Mouse (Mus musculus) lung, postnatal 0 days (tissue): ENCODE results near the gene Abhd17b. TPM values are rescaled to one million over a fixed set of nuclear protein-coding genes. Genes with fewer than 3 reads are reported as not detected.
A peak's percentile ranks its signal among the peaks of the same experiment; 100 is the strongest.
"Not testable (repeated sequence)": the region's sequence is repeated elsewhere in the genome, so short reads cannot be mapped to it uniquely, and the experiment has no call there.

ENCODE experiments used
- ATAC-seq: fragments of 200-750 bp; cut with Nextera tagmentation; 2 replicates; pipeline ENCODE4 v1.8.0; 2017; ENCODE audit warnings: moderate library complexity
- DNase-seq: peaks from one replicate; pipeline ENCODE4 v3.0.0-alpha.2; 2016; ENCODE audit warnings: low spot score
- H3K27ac ChIP-seq: fragments of 300-500 bp; sonication (generic); 2 replicates; pipeline ENCODE4 v1.5.1; 2014; ENCODE audit warnings: antibody characterized with exemption, mild to moderate bottlenecking, low read length, mixed read lengths
- H3K27me3 ChIP-seq: fragments of 300-500 bp; sonication (generic); replicated peaks from 2 replicates; pipeline ENCODE4 v1.6.1; 2014; ENCODE audit warnings: low read length, mixed read lengths; ENCODE audit not compliant: insufficient read depth
- H3K36me3 ChIP-seq: fragments of 300-500 bp; sonication (generic); 2 replicates; pipeline ENCODE4 v1.6.1; 2014; ENCODE audit warnings: low read length, mixed read lengths; ENCODE audit not compliant: insufficient read depth
- H3K4me1 ChIP-seq: fragments of 300-500 bp; sonication (generic); 2 replicates; pipeline ENCODE4 v1.6.1; 2014; ENCODE audit warnings: antibody characterized with exemption, low read depth, low read length, mixed read lengths; ENCODE audit not compliant: insufficient read depth
- H3K4me2 ChIP-seq: fragments of 300-500 bp; sonication (generic); replicated peaks from 2 replicates; pipeline ENCODE4 v1.6.1; 2014; ENCODE audit warnings: low read depth, mild to moderate bottlenecking, low read length, moderate library complexity, mixed read lengths
- H3K4me3 ChIP-seq: fragments of 300-500 bp; sonication (generic); 2 replicates; pipeline ENCODE4 v1.5.1; 2014; ENCODE audit warnings: low read depth, low read length
- H3K9ac ChIP-seq: fragments of 300-500 bp; sonication (generic); replicated peaks from 2 replicates; pipeline ENCODE4 v1.6.1; 2014; ENCODE audit warnings: low read depth, mild to moderate bottlenecking
- H3K9me3 ChIP-seq: fragments of 300-500 bp; sonication (generic); 2 replicates; pipeline ENCODE4 v1.6.1; 2016; ENCODE audit warnings: low read length, mixed read lengths
- CTCF ChIP-seq: IDR thresholded peaks from 2 replicates; pipeline ENCODE4 v1.5.1; 2016; ENCODE audit warnings: antibody characterized with exemption, mild to moderate bottlenecking
- EP300 ChIP-seq: IDR thresholded peaks from 2 replicates; pipeline ENCODE4 v1.6.1; 2016; ENCODE audit warnings: antibody characterized with exemption, mild to moderate bottlenecking, control low read depth
- WGBS: fragments of 180-500 bp; shearing (Covaris S2); extraction: QIAGEN DNeasy Blood & Tissue Kit; methylation state at CpG from one replicate; pipeline ENCODE4 v1.1.7; 2014; 5-methylcytosine and 5-hydroxymethylcytosine counted together
- polyA plus RNA-seq: library from polyadenylated mRNA; unstranded; fragments of >200 nt; fragmentation: Nextera tagmentation; extraction: Ambion mirVana; gene quantifications from 2 replicates; pipeline ENCODE4 v1.2.1, GENCODE M21; 2015

Gene Abhd17b
- polyA plus RNA-seq, 1 experiment from 2014 or later = 49.8 TPM

- WGBS = 59% methylated on average over 10 of the region's 10 CpGs
- ATAC-seq (peak; percentile 40; the same call in 1 of the 2 replicates), DNase-seq (peak; percentile 14)
- no peaks in the 10 kb centered on the region for H3K4me1 ChIP-seq
- no peak overlapping the region for H3K9ac ChIP-seq
- H3K4me2 ChIP-seq = no peak overlapping the region
- H3K36me3 ChIP-seq = no peaks in the 10 kb centered on the region
- H3K27me3 ChIP-seq = no peaks in the 10 kb centered on the region
- H3K4me3 ChIP-seq = no peak overlapping the region
- H3K9me3 ChIP-seq = no peaks in the 10 kb centered on the region
- no peak overlapping the region for H3K27ac ChIP-seq
- TF ChIP-seq CTCF (no peak), EP300 (no peak)
Observed at GRCm38 (mm10) chr19:21714278-21714883, 61.4 kb downstream of the Abhd17b start.

- Histone ChIP-seq H3K9me3 (no peaks in the 10 kb centered on the region), H3K27me3 (no peaks in the 10 kb centered on the region), H3K9ac (no peak overlapping the region), H3K27ac (no peak overlapping the region), H3K4me2 (no peak overlapping the region), H3K4me1 (no peaks in the 10 kb centered on the region), H3K36me3 (no peaks in the 10 kb centered on the region), H3K4me3 (no peak overlapping the region)
- ATAC-seq = peak; percentile 53
- TF ChIP-seq EP300 (no peak), CTCF (no peak)
- WGBS = 48% methylated on average over 10 of the region's 10 CpGs
- peak; percentile 49 for DNase-seq
Observed at GRCm38 (mm10) chr19:21715005-21715442, 62.0 kb downstream of the Abhd17b start.

GRCm38 (mm10) chr19:21715515-21715914 is 62.5 kb downstream of the Abhd17b start:
- no peak overlapping the region for H3K4me2 ChIP-seq
- no peaks in the 10 kb centered on the region for H3K9me3 ChIP-seq
- no peak overlapping the region for H3K4me3 ChIP-seq
- H3K9ac ChIP-seq = no peak overlapping the region
- no peaks in the 10 kb centered on the region for H3K4me1 ChIP-seq
- no peaks in the 10 kb centered on the region for H3K27me3 ChIP-seq
- ATAC-seq = no peak
- no peak for DNase-seq
- H3K27ac ChIP-seq = no peak overlapping the region
- WGBS = 85% methylated on average over 9 of the region's 9 CpGs
- H3K36me3 ChIP-seq = no peaks in the 10 kb centered on the region
- no peak for TF ChIP-seq EP300
- no peak for TF ChIP-seq CTCF

GRCm38 (mm10) chr19:21716456-21716855 is 63.5 kb downstream of the Abhd17b start:
- ATAC-seq = no peak

DNA sequence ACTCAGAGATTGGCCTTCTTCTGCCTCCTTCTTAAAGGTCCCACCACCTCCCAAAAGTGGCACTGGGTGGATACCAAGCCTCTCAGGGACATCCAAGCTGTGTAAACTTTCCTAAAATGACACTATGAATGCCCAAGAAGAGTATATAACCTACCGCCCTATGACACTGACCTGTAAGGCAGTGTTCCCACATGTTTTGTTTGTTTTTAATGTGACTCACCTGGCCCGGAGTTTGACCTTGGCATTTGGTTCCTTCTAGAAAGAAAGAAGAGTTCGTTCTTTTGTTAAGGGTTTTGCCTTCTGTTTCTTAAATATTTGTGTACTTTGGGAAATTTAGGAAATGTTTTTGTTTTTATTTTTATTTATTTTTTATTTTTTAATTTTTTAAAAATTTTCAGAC is 66.2 kb downstream of the Abhd17b start:
- Histone ChIP-seq H3K4me3 (no peak overlapping the region), H3K9me3 (no peaks in the 10 kb centered on the region), H3K36me3 (no peaks in the 10 kb centered on the region), H3K27ac (no peak overlapping the region), H3K4me1 (no peaks in the 10 kb centered on the region), H3K27me3 (no peaks in the 10 kb centered on the region), H3K4me2 (no peak overlapping the region), H3K9ac (no peak overlapping the region)
- no peak for TF ChIP-seq EP300
- no peak for ATAC-seq
- WGBS = 79% methylated on average over 3 of the region's 3 CpGs
- no peak for DNase-seq

More at GRCm38 (mm10) chr19:21716456-21716855, 63.5 kb downstream of the Abhd17b start:
- H3K36me3 ChIP-seq = no peaks in the 10 kb centered on the region
- H3K4me3 ChIP-seq = no peak overlapping the region
- no peak for DNase-seq
- H3K4me2 ChIP-seq = no peak overlapping the region
- H3K9ac ChIP-seq = no peak overlapping the region
- H3K27me3 ChIP-seq = no peaks in the 10 kb centered on the region
- no peaks in the 10 kb centered on the region for H3K9me3 ChIP-seq
- TF ChIP-seq CTCF (no peak), EP300 (no peak)
- no peak overlapping the region for H3K27ac ChIP-seq
- H3K4me1 ChIP-seq = no peaks in the 10 kb centered on the region
- WGBS = 73% methylated on average over 3 of the region's 3 CpGs

DNA sequence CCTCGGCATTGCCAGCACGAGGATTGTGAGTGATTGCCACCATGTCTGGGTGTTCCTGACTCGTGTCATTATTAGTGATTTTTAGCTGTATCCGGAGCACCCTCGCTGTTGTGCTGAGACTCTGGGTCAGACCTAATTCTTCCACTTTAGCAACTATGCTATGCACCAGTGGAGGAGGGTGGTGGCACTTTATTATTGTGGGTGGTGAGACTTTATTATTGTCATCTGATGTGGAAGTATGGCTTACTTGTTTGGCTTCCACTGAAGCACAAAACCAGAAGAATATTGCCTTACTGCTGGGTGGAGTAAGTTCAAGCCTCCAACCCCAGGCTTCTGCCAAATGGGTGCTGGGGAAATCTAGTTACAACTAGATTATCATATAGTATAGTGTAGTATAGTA is 68.0 kb downstream of the Abhd17b start:
- no peak for ATAC-seq
- no peaks in the 10 kb centered on the region for H3K4me1 ChIP-seq
- WGBS = 90% methylated on average over 5 of the region's 5 CpGs

GRCm38 (mm10) chr19:21723280-21723679 is 70.3 kb downstream of the Abhd17b start:
- H3K4me1 ChIP-seq, H3K9me3 ChIP-seq, H3K4me2 ChIP-seq, ATAC-seq, H3K27me3 ChIP-seq, H3K27ac ChIP-seq, DNase-seq, H3K4me3 ChIP-seq, H3K9ac ChIP-seq, H3K36me3 ChIP-seq: not testable (repeated sequence)
- 95% methylated on average over 20 of the region's 20 CpGs for WGBS

More for the DNA sequence above, 68.0 kb downstream of the Abhd17b start:
- TF ChIP-seq EP300 = no peak
- TF ChIP-seq CTCF = no peak
- no peak overlapping the region for H3K9ac ChIP-seq
- no peaks in the 10 kb centered on the region for H3K36me3 ChIP-seq
- no peak overlapping the region for H3K4me2 ChIP-seq
- H3K4me3 ChIP-seq = no peak overlapping the region
- no peaks in the 10 kb centered on the region for H3K9me3 ChIP-seq
- DNase-seq = no peak
- no peaks in the 10 kb centered on the region for H3K27me3 ChIP-seq
- H3K27ac ChIP-seq = no peak overlapping the region
